Mouse (Mus musculus) c-Kit-negative CD71-positive TER-119-positive erythroid progenitor cells, embryonic 14.5 days (primary cell): ENCODE data around the gene Cntn5.

Source experiments
- DNase-seq: peaks from one replicate; pipeline ENCODE4 v3.0.0-alpha.2; 2013; ENCODE audit warnings: low read depth, low spot score

The Cntn5 gene

DNA sequence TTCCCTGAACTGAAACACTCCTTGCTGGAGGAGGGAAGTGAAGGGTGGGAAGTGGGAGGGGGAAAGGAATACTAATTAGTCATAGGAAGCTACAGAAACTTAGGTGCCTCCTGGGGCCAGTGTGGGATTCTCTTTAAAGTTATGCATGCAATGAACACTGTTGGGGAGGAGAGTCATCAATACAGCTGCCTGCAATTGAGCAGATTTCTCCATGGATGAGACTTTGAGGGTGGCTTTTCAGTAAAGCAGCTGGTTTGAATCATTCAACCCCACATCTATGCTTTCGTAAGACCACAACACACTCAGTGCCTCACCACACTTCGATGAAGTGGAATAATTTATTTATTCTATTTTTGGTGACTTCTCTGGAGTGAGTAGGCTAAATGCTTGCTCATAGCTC, 674.9 kb downstream of the Cntn5 start:
- no peak for DNase-seq

DNA sequence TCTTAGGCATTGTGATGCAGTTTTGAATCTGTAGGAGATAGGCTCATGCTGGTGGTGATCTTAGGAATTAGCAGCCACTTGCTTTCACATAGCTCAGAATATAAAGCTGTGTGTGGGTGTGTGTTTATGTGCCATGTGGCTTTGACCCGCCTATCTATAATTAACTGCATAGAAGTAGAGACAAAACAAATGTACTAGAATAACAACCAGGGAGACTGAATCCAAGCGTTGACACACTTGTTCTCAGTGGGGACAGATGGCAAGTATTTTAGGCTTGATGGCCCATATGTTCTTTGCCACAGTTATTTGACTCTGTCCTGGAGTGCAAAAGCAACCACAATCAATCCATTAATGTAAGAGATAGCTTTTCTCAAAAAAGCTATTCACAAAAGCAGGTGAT, 678.6 kb downstream of the Cntn5 start:
- no peak for DNase-seq

DNA sequence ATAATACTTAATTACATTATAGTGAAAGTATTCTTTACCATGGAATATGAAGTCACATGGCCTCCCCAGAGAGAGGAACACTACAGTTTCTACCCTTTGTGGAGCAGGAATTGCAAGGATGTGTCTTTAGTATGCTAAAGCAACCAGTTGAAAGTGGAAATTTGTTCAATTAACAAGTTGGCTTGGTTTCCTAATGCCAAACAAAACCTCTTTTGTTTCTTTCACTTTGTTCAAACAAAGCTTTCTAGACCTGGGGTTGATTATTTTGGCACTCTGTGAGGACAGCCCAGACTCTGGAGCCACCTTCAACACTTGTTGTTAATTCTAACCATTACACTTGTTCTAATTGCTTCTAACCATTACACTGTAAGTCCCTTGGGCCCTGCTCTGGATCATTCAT, 718.5 kb downstream of the Cntn5 start:
- DNase-seq: no peak

DNA sequence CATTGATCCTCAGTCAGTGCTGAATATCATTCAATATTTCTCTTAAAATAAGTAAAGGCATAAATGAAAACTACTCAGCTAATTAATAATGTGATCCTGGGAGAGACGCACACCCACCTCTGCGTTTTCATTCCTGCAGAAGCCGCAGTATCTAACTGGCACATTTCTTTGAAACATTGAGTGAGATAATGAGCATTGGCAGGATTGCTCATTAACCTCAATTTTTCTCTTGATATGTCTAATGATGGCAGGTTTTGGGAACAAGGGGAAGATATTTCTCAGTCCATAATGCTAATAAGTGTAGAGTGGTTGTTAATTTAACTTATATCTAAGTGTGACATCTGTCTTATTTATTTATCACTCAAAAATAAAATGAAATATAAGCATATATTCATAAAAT, 734.0 kb downstream of the Cntn5 start:
- DNase-seq: no peak

DNA sequence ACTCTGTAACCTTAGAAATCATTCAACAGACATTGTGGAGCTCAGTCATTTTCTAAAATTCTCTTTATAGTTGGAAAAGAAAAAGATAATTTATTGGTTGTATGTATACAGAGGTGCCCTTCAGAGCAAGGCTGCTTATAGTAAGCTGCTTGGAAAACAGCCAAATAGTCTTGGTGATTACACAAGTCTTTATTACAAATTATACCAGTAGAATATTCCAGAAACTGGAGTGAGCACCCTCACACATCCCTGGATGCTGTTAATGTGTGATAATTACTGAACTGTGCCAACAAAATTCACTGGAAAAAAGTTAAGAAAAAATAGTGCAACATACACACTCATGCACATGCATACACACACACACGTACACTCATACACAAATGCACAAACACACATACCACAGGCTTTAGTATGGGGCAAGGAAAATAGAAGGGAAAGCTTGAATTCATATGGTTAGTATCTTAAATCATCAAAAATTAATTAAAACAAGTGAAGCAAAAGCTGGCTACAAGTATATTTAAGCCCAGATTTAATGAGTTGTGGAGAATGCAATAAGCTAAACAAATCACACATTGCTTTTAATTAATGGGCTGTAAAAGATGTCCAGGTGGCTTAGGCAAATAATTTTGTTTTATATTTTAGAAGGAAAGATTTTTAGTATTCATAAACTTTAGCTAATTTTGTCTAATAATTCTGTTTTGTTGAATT, 783.1 kb downstream of the Cntn5 start:
- DNase-seq: no peak

DNA sequence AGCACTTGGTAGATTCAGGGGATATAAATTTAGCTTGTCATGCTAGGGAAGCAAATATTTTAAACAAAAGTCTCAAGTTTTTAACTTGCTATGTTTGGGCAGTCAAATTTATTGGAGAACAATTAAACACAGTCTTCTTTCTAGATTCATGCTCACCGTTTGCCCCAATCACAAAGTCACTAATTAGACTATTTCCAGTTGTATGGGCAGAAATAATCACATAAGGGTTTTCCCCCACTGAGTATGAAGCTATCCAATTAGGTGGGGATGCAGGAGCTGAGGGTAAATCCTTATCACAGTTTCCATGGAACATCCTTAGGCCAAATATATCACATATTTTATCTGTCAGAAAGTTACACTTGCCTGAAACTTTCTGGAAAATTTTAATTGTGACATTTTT, 788.0 kb downstream of the Cntn5 start:
- DNase-seq: no peak

DNA sequence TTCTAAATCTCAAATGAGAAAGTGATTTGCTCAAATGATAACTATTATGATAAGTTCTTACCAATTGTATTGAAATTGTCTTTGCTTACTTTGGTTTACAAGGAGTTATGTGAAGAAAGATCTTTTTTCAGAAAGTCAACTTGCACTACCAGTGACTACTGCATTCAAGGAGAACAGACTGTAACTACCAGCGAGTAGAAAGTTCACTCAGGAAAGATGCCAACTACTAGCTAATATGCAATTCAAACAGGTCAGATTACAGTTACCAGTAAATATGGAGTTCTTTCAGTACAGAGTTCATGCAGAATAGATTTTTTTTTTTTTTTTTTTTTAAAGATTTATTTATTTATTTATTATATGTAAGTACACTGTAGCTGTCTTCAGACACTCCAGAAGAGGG, 795.4 kb downstream of the Cntn5 start:
- no peak for DNase-seq

DNA sequence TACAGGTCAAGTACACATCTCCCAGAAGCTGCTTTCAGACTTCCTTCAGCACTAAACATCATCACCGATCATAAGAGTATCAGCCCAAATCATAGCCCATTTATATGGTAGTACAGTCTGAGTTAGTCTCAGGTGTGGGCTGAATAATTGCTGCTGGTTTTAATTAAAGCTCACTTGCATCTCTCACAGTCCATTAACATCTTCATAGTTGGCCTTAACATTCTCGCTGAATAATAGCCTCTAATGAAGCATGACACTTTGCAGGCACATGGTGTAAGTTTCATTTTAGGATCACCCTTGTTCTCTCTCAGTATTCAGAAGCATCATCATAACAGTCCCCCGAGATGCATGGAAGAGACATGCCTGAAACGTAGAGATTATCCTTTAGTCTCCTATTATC, 796.7 kb downstream of the Cntn5 start:
- DNase-seq: no peak

DNA sequence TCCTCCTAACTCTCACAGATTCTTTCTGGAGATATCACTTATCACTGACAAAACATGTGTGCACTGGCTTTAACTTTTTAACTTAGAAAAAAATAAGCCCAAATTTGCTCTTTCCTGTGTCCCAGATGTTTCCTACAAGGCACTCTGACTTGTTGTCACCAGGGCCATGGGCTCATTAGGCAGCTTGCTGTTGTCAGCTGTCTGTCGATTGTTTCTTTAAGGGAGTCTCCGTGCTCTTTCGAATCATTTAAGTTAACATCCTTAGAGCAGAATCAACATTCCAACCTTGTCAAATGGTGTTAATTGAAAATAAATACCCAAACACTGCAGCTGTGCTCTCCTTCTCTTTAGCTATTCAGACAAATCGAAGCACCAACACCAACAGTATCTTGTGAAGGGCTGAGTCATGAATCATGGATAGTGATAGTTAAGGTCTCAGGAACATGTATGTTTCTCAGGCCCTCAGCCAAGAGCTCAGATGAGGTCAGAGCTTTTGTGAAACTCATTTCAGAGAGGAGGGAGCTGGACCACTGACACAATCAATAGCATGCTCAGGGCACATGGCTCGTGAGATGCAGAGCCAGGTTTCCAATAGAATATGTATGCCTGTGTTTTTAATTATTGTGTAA, 802.6 kb downstream of the Cntn5 start:
- DNase-seq: no peak

DNA sequence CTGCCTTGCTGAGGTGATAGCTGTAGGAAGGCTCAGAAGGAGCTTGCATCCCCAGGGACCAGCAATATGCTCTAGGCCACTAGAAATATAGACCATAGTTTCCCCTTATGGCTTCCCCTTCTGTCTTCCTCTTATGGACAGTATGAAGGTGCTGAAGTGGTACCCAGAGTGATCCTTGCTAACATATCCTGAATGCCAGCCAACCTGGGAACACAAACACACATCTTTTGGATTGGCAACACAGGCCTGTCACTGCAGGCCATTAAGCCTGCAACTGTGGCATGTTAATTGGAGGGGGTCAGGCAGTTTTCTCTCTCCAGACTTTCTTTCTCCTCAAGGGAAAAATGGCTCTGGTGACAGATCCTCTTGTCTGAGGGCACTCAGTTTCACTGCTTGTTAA, 828.3 kb downstream of the Cntn5 start:
- no peak for DNase-seq

DNA sequence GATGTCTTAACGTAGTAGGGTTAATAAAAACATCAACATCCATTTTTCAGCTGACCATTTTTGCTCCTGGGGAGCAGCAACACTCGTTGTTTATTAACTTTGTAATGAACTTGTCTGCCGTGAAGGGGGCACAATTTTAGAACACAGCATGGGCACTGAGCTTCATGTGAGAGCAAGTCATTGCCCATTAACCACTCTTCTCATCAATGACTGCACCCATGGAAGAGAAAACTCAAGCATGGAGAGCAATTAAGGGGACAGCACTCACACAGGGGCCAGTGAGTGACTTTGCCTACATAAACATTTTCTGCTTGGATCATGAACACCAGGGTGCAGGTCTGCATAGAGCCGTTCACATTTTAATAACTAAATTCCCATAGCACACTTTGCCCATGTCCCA, 831.2 kb downstream of the Cntn5 start:
- DNase-seq: no peak

DNA sequence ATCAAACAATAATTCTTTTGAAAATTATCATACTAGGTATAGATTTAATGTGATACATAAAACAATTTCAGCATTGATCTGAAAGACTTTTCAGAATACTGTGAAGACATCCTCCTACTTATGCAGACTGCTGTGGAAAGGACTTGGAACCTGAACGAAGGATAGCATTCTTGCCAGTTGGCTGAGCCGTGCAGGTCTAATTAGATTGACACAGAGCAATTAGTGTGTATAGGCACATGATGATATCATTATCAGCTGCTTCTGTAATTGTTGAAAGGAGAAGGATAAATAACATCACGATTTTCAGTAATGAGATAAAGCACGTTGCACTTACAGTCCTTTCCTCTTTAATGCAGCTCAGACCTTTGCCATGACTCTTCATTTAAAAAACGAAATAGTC, 831.7 kb downstream of the Cntn5 start:
- no peak for DNase-seq

DNA sequence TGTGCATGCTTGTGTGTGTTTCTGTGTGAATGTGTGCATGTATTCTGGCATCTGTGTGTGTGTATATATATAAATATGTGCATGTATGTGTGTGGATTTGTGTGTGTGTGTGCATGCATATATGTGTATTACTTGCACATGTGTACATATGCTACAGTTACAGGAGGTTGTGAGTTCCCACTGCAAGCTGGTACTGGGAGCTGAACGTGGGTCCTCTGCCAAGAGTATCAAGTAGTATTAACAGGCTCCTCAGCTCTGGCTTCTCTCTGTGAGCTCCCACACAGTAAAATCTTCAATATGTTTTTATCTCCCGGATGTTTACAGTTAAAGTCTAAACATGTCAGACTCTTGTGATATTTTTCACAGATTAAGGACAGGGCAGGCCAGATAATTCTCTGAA, 833.3 kb downstream of the Cntn5 start:
- no peak for DNase-seq

DNA sequence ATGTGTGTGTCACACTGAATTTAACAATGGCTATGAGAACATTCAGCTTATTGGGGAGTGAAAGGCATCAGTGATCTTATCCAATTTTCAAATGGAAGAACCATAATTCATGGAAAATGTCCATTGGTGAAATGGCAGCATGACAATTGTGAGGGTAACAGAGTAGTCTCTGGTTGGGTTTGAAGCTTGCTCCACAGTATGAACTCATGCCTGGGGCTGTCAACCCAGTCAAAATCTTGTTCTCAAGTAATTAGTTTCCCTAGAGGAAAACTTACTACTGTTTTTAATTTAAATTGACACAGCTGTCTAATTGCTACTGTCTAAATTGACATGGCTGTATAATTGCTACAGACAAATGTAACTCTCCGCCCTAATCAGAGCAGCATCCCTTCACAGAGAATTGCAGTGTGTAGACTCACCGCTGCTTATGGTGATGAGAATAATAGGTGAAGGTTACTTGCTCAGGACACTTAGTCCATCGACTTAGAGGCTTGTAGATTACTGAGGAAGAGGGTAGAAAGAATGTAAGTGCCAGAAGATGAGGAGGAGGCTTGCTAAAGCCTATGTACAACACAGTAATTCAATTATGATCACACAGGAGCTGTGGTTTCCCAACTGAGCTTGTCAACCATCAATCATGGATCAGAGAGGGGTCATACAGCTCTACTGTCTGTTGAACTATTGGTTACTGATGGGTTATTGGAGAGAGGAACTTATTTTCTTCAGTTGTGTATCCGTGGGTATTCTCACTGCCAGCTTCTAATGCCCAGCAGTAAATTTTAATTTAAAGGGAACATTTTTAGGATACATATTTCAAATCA, 859.4 kb downstream of the Cntn5 start:
- DNase-seq: no peak

DNA sequence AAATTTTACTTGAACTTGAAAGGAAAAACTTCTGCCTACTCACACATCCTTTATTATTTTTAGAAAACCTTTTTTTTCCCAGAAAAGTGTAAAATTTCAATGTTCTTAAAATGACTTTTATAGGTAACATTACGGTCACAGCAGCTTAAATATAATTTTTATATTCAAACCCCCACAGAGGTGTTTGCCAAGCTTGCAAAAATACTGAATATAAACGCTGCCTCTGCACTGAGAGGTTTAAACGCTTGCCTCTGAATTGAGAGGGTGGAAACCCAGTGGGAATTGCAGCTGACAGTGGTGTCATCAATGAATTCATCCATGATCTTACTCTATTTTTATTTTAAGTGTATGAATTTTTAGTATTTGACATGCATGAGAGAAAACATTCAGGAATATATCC, 861.6 kb downstream of the Cntn5 start:
- DNase-seq: no peak

DNA sequence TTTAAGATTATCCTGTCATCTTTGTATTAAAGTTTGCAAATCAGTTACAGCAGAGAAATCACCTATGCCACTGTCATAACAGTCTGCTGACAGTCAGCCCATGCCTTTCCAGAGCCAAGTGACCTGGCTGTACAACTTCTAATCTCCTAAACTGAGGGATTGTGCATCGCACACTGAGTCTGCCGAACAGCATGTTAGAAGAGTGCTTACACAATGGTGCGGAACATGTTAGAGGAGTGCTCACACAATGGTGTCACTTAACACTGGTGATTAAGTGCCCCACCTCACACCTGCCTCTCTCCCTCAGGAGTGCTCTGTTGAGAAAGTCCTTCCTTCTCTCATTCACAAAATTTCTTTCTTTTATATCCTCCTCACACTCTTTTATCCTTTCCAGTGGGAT, 889.4 kb downstream of the Cntn5 start:
- no peak for DNase-seq

DNA sequence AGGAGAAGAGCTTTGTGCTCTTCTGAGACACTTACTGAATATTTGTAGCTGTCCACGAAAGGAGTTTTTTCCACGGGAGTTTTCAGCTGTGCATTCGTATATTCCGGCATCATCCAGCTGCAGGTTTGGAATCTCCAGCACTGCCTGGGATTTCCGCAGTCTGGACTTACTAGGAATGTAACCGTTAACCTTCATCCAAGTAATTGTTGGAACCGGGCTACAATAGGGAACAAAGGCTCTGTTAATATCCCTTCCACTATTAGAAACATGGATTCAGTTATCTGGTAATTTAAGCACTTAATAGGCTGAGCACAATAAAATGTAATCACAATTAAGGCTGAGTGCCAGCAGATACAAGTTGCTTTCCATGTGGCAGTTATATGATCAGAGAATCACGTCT, 920.5 kb downstream of the Cntn5 start:
- no peak for DNase-seq

DNA sequence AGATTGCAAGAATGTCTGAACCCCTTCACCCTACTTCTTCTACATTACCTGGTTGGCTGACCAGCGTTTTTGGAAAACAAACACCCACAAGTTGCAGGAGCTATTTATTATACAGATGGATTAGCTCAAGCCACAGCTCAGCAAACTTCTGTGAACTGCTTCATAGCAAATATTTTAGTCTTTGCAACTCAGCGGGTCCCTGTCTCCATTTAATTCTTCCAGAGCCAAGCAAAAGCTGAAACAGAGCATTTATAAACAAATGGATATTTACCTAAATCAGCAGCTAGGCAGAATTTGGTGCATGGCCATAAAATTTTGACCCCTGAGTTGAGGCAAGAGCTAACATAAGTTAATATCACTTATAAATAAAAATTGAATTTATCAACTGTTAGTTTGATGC, 921.4 kb downstream of the Cntn5 start:
- DNase-seq: no peak

DNA sequence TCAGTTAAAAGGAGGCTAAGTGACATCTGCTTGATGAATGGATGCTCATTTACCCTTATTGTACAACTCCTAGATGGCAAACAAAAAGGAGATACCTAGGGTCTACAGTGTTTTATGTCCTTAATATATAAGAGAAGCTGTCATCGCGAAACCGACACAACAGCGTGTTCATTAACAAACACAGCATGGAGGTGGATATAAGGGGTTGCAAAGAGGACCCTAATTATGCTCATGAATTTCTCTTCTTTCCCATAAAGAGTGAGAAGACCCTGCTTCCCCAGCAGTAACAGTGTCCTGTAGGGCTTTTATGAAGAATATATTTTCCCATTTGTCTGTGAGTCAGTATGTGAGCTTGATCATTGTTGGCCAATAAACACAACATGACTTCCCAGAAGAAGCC, 939.2 kb downstream of the Cntn5 start:
- DNase-seq: no peak

DNA sequence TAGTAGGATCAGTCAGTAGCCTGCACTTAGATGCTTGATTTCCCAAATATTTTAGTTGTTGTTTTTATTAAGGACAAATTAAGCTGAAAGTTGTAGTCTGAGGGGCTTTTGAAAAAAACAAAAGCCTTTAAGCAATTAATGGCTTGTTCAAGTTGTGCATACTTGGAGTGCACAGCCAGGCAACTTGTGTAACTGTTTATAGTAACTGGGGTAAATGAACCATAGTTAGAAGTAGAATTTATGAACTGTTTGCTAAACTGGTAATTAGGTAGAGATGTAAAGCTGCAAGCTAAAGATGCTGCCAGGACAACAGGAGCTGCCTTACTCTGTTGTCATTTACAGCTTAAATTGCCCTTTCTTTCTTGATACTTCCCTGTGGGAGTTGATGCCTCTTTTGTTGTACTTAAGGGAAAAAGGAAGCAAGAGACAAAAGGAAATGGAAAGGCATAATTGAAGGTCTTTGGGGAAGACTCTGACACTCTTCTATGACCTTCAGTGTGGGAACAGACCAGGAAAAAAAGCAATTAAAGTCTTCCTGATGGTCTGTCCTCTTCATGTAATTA, 943.9 kb downstream of the Cntn5 start:
- no peak for DNase-seq

DNA sequence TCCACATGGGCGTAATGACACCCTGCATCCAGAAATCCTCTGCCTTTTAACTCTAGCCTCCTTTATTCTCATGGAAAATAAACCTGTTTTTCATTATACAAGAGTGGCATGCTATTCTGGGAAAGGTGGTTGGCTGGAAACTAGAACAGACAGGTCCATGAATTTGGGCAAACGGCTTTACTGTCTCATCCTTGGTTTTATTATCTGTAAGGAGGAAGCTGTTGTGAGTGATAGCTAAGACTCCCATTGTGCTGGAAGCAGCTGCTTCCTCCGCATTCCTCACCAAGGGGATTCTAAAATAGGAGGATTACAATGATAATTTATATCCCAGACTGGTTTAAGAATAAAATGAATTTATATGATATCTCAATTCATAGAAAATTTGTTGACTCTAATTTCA, 955.2 kb downstream of the Cntn5 start:
- DNase-seq: no peak

DNA sequence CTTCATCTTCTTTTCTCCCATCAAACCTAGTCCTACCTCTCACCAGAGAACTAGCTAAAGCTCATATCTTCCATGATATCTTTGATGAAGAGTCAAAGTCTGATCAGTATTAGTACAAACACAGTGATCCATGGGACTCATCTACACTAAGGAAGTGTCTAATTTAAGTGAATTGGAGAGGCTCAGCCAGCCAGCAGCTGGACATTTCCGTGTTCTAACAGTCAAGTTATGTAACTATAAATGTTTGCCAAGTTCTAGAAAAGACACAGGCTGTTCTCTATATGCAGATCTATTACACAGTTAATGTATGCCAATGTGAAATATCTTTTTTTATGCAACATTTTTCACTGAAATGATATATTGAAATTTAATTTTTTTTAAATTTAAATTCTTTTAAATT, 959.7 kb downstream of the Cntn5 start:
- DNase-seq: no peak
